Mouse (Mus musculus) embryonic fibroblast, embryonic 13.5 days (primary cell): ENCODE measurements around the gene Chchd6.

Source experiments
- CTCF ChIP-seq: IDR thresholded peaks from 2 replicates; pipeline ENCODE4 v1.5.1; 2011; ENCODE audit warnings: mild to moderate bottlenecking, control low read depth, low read length, moderate library complexity, borderline replicate concordance; ENCODE audit not compliant: insufficient read depth
- POLR2A ChIP-seq: IDR thresholded peaks from 2 replicates; pipeline ENCODE4 v1.6.1; 2011; ENCODE audit warnings: low read depth, mild to moderate bottlenecking, control low read depth, low read length, moderate library complexity

DNA sequence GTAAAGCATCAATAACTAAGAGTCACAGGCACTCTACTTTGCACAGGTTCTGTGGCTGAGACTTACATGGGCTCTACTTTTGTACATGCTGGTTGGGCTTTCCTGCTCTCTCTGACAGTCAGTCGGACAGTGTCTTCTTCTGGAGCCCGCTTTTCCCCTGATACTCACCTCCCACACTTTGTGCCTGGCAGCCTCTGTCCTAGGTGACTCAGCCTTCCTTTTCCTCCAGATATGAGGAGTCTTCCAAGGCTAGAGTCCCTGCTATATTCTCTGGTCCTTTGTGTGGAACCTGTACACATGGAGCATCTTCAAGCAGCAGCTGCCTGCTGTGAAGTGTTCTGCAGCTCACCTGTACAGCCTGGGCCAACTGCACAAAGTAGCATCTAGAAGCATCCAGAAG, 201.6 kb downstream of the Chchd6 start:
- TF ChIP-seq POLR2A = no peak
- no peak for TF ChIP-seq CTCF
